Mouse (Mus musculus): ENCODE data around the gene Plod3. TPM values are rescaled to one million over a fixed set of nuclear protein-coding genes. Genes with fewer than 3 reads are reported as not detected.
A peak's percentile ranks its signal among the peaks of the same experiment; 100 is the strongest.

Gene Plod3
- polyA plus RNA-seq, 2 experiments = 7.2 to 13.9 TPM

- 33% methylated on average over 8 of the region's 8 CpGs for WGBS (ENCODE audit: insufficient replicate concordance)
- H3K27me3 ChIP-seq (ENCODE audit: control insufficient read depth, insufficient read depth, low read length) = no peaks in the 10 kb centered on the region
- no peak overlapping the region for H3K9ac ChIP-seq (replicated peaks)
- no peaks in the 10 kb centered on the region for H3K4me1 ChIP-seq (replicated peaks; ENCODE audit: control insufficient read depth in 2 of 2, insufficient read depth in 2 of 2, low read length in 1 of 2)
- H3K27ac ChIP-seq = no peak overlapping the region
- no peak overlapping the region for H3K4me2 ChIP-seq (ENCODE audit: low read depth)
- H3K4me3 ChIP-seq (ENCODE audit: insufficient read depth in 1 of 2, low read depth in 2 of 2, low read length in 2 of 2) = no peak overlapping the region
- no peaks in the 10 kb centered on the region for H3K9me3 ChIP-seq (ENCODE audit: control insufficient read depth, low read length)
- DNase-seq (ENCODE audit: low read depth in 3 of 3, low spot score in 3 of 3) = no peak
- H3K36me3 ChIP-seq (replicated peaks; ENCODE audit: control insufficient read depth, insufficient read depth, low read depth) = no peaks in the 10 kb centered on the region
- ATAC-seq (ENCODE audit: insufficient read depth) = no peak
- TF ChIP-seq CTCF (IDR thresholded peaks at IDR 0.05; ENCODE audit: low read depth) = no peak
- TF ChIP-seq EP300 (IDR thresholded peaks at IDR 0.05; ENCODE audit: low read depth) = no peak
Observed at GRCm38 (mm10) chr5:137007276-137007675, 20.5 kb downstream of the Plod3 start.

- H3K36me3 ChIP-seq (replicated peaks; ENCODE audit: control insufficient read depth, insufficient read depth, low read depth) = no peaks in the 10 kb centered on the region
- no peaks in the 10 kb centered on the region for H3K27me3 ChIP-seq (ENCODE audit: control insufficient read depth, insufficient read depth, low read length)
- DNase-seq (ENCODE audit: low read depth in 3 of 3, low spot score in 3 of 3) = no peak
- H3K9me3 ChIP-seq (ENCODE audit: control insufficient read depth, low read length) = no peaks in the 10 kb centered on the region
- H3K4me2 ChIP-seq (ENCODE audit: low read depth) = no peak overlapping the region
- ATAC-seq (ENCODE audit: insufficient read depth) = no peak
- no peaks in the 10 kb centered on the region for H3K4me1 ChIP-seq (replicated peaks; ENCODE audit: control insufficient read depth in 2 of 2, insufficient read depth in 2 of 2, low read length in 1 of 2)
- no peak overlapping the region for H3K27ac ChIP-seq
- H3K9ac ChIP-seq (replicated peaks) = no peak overlapping the region
- H3K4me3 ChIP-seq (ENCODE audit: insufficient read depth in 1 of 2, low read depth in 2 of 2, low read length in 2 of 2) = no peak overlapping the region
- TF ChIP-seq CTCF (IDR thresholded peaks at IDR 0.05; ENCODE audit: low read depth) = peak; percentile 66
- no peak for TF ChIP-seq EP300 (IDR thresholded peaks at IDR 0.05; ENCODE audit: low read depth)
- 7% methylated on average over 3 of the region's 3 CpGs for WGBS (ENCODE audit: insufficient replicate concordance)
Observed at GRCm38 (mm10) chr5:137009988-137010387, 23.2 kb downstream of the Plod3 start.

GRCm38 (mm10) chr5:137012401-137012950 lies 25.7 kb downstream of the Plod3 start:
- Histone ChIP-seq H3K27ac (no peak overlapping the region), H3K36me3 (replicated peaks; ENCODE audit: control insufficient read depth, insufficient read depth, low read depth) (no peaks in the 10 kb centered on the region), H3K4me3 (ENCODE audit: insufficient read depth in 1 of 2, low read depth in 2 of 2, low read length in 2 of 2) (no peak overlapping the region), H3K27me3 (ENCODE audit: control insufficient read depth, insufficient read depth, low read length) (no peaks in the 10 kb centered on the region), H3K4me2 (ENCODE audit: low read depth) (no peak overlapping the region), H3K4me1 (replicated peaks; ENCODE audit: control insufficient read depth in 2 of 2, insufficient read depth in 2 of 2, low read length in 1 of 2) (no peaks in the 10 kb centered on the region), H3K9me3 (ENCODE audit: control insufficient read depth, low read length) (no peaks in the 10 kb centered on the region), H3K9ac (replicated peaks) (no peak overlapping the region)
- TF ChIP-seq CTCF (IDR thresholded peaks at IDR 0.05; ENCODE audit: low read depth) (no peak), EP300 (IDR thresholded peaks at IDR 0.05; ENCODE audit: low read depth) (no peak)
- 65% methylated on average over 15 of the region's 15 CpGs for WGBS (ENCODE audit: insufficient replicate concordance)
- DNase-seq (ENCODE audit: low read depth in 3 of 3, low spot score in 3 of 3) (no peak), ATAC-seq (ENCODE audit: insufficient read depth) (no peak)

- Histone ChIP-seq H3K27me3 (ENCODE audit: control insufficient read depth, insufficient read depth, low read length) (no peaks in the 10 kb centered on the region), H3K4me3 (ENCODE audit: insufficient read depth in 1 of 2, low read depth in 2 of 2, low read length in 2 of 2) (no peak overlapping the region), H3K36me3 (replicated peaks; ENCODE audit: control insufficient read depth, insufficient read depth, low read depth) (no peaks in the 10 kb centered on the region), H3K9ac (replicated peaks) (no peak overlapping the region), H3K9me3 (ENCODE audit: control insufficient read depth, low read length) (no peaks in the 10 kb centered on the region), H3K4me1 (replicated peaks; ENCODE audit: control insufficient read depth in 2 of 2, insufficient read depth in 2 of 2, low read length in 1 of 2) (no peaks in the 10 kb centered on the region), H3K4me2 (ENCODE audit: low read depth) (no peak overlapping the region), H3K27ac (no peak overlapping the region)
- DNase-seq (ENCODE audit: low read depth in 3 of 3, low spot score in 3 of 3) (no peak), ATAC-seq (ENCODE audit: insufficient read depth) (no peak)
- TF ChIP-seq CTCF (IDR thresholded peaks at IDR 0.05; ENCODE audit: low read depth) (no peak), EP300 (IDR thresholded peaks at IDR 0.05; ENCODE audit: low read depth) (no peak)
- WGBS (ENCODE audit: insufficient replicate concordance) = 81% methylated on average over 3 of the region's 3 CpGs
Observed at GRCm38 (mm10) chr5:137015913-137016312, 29.1 kb downstream of the Plod3 start.

GRCm38 (mm10) chr5:137024318-137024717 lies 37.5 kb downstream of the Plod3 start:
- H3K4me3 ChIP-seq (ENCODE audit: insufficient read depth in 1 of 2, low read depth in 2 of 2, low read length in 2 of 2) = no peak overlapping the region
- H3K9me3 ChIP-seq (ENCODE audit: control insufficient read depth, low read length) = no peaks in the 10 kb centered on the region
- H3K27ac ChIP-seq = no peak overlapping the region
- no peak overlapping the region for H3K9ac ChIP-seq (replicated peaks)
- 37% methylated on average over 3 of the region's 3 CpGs for WGBS (ENCODE audit: insufficient replicate concordance)
- no peak for DNase-seq (ENCODE audit: low read depth in 3 of 3, low spot score in 3 of 3)
- H3K36me3 ChIP-seq (replicated peaks; ENCODE audit: control insufficient read depth, insufficient read depth, low read depth) = no peaks in the 10 kb centered on the region
- no peak overlapping the region for H3K4me2 ChIP-seq (ENCODE audit: low read depth)
- no peak for ATAC-seq (ENCODE audit: insufficient read depth)
- no peaks in the 10 kb centered on the region for H3K4me1 ChIP-seq (replicated peaks; ENCODE audit: control insufficient read depth in 2 of 2, insufficient read depth in 2 of 2, low read length in 1 of 2)
- peaks cover 53% of the 10 kb centered on the region for H3K27me3 ChIP-seq (ENCODE audit: control insufficient read depth, insufficient read depth, low read length)
- TF ChIP-seq EP300 (IDR thresholded peaks at IDR 0.05; ENCODE audit: low read depth) (no peak), CTCF (IDR thresholded peaks at IDR 0.05; ENCODE audit: low read depth) (no peak)
